22 mouse cellular contexts compared by ENCODE assay signal in the genomic region with DNA sequence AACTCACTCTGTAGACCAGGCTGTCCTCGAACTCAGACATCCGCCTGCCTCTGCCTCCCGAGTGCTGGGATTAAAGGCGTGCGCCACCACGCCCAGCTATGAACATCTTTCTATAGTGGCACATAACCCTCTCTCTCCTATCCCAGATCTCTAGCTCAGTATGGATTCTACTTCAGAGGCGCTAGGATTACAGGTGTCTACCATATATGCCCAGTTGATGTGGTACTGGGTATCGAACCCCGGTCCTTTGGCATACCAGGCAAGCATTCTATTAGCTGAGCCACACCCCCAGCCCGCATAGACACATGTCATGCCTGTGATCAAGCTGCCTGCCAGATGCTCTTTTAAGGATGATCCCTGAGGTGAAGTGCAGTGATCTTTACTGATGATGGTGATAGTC.
"Had no signal": no experiment of that assay in that cellular context is flagged by ENCODE, and none has a peak within 500 bp of the region (broad histone marks: within the 10 kb centered on the region; RNA-seq: fewer than 3 reads in every experiment).

No protein-coding gene starts in this region.

- DNase-seq: gastrocnemius, postnatal 10 days; gastrocnemius, postnatal 36 days; heart, postnatal 10 days; heart, postnatal 36 days; kidney, adult 11 months; kidney, adult 2 months; kidney, adult 9 months; kidney, postnatal 14 days; kidney, postnatal 36 days; layer of hippocampus, postnatal 36 days; left cerebral cortex, postnatal 4 days had no signal

- H3K27ac ChIP-seq: hindbrain, embryonic 13.5 days; hindbrain, embryonic 15.5 days; hindbrain, postnatal 0 days; kidney, embryonic 15.5 days; kidney, postnatal 0 days; limb, embryonic 13.5 days; limb, embryonic 15.5 days; liver, embryonic 12.5 days; liver, embryonic 14.5 days had no signal

- H3K4me3 ChIP-seq: heart, embryonic 10.5 days; heart, embryonic 12.5 days; hindbrain, embryonic 13.5 days; hindbrain, embryonic 15.5 days; kidney, embryonic 15.5 days; limb, embryonic 13.5 days; limb, embryonic 15.5 days; liver, embryonic 12.5 days had no signal
